Mouse (Mus musculus) embryonic facial prominence, embryonic 10.5 days (tissue): ENCODE results near the gene Trabd2b. TPM values are rescaled to one million over a fixed set of nuclear protein-coding genes. Genes with fewer than 3 reads are reported as not detected.
A peak's percentile ranks its signal among the peaks of the same experiment; 100 is the strongest.

Experiments
- DNase-seq: peaks from one replicate; pipeline ENCODE4 v3.0.0-alpha.2; 2017; ENCODE audit warnings: low spot score
- H3K27ac ChIP-seq: fragments of 300-500 bp; sonication (generic); replicated peaks from 2 replicates; pipeline ENCODE4 v1.5.1; 2016; ENCODE audit warnings: mild to moderate bottlenecking
- H3K27me3 ChIP-seq: fragments of 300-500 bp; sonication (generic); replicated peaks from 2 replicates; pipeline ENCODE4 v1.6.1; 2016; ENCODE audit warnings: low read depth, mild to moderate bottlenecking; ENCODE audit not compliant: poor library complexity, severe bottlenecking
- H3K36me3 ChIP-seq: fragments of 300-500 bp; sonication (generic); replicated peaks from 2 replicates; pipeline ENCODE4 v1.6.1; 2016; ENCODE audit warnings: mild to moderate bottlenecking, moderate library complexity
- H3K4me1 ChIP-seq: fragments of 300-500 bp; sonication (generic); 2 replicates; pipeline ENCODE4 v1.6.1; 2016
- H3K4me3 ChIP-seq: fragments of 300-500 bp; sonication (generic); 2 replicates; pipeline ENCODE4 v1.5.1; 2016; ENCODE audit warnings: mild to moderate bottlenecking, moderate library complexity
- H3K9me3 ChIP-seq: fragments of 300-500 bp; sonication (generic); 2 replicates; pipeline ENCODE4 v1.6.1; 2016; ENCODE audit warnings: mild to moderate bottlenecking
- WGBS: fragments of 180-500 bp; shearing (Covaris S2); methylation state at CpG from one replicate; pipeline ENCODE4 v1.1.7; 2016; 5-methylcytosine and 5-hydroxymethylcytosine counted together
- polyA plus RNA-seq: library from polyadenylated mRNA; unstranded; fragments of >200 nt; fragmentation: Nextera tagmentation; extraction: Ambion mirVana; gene quantifications from 2 replicates; pipeline ENCODE4 v1.2.1, GENCODE M21; 2016

Trabd2b gene
- polyA plus RNA-seq, 1 experiment from 2014 or later = 0.81 TPM

DNA sequence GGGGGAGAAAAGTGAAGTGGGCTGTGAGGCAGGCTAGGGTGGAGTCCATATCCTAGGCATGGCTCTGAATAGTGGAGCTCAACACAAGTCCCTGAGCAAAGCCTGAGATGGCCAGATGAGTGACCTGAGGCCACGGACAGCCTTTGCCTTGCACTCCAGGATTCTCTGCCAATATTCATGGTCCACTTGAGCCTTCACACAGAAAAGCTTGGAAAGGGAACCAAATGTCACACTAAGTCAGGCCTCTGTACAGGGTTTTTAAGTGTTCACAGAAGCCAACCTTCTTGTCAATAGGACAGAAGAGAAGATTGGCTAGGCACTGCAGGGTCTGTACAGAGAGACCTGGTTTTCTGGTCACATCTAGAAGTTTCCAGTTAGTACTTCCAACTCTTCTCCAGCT is 134.7 kb downstream of the Trabd2b start:
- Histone ChIP-seq H3K27me3 (no peaks in the 10 kb centered on the region), H3K36me3 (no peaks in the 10 kb centered on the region), H3K4me3 (no peak overlapping the region), H3K9me3 (no peaks in the 10 kb centered on the region), H3K4me1 (peaks cover 16% of the 10 kb centered on the region), H3K27ac (no peak overlapping the region)
- DNase-seq = no peak
- 91% methylated on average over 1 of the region's 1 CpGs for WGBS

DNA sequence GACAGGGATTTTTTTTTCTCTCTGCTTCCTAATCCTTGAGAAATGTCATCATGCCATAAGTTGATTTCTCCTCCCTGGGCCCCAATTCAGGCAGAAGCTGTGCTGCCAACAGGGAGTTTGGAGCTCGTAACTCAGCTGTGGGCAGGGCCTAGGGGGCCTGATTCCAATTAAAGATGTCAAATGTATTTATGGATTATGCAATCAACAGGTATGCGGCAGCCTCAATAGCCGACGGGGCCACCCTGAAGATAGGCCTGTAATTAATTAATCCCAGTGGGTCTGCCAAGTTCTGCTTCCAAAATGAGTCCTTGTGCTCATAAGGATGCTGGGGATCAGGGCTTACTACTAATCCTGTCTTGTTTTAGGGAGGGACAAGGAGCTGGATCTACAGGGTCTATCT is 135.6 kb downstream of the Trabd2b start:
- 45% methylated on average over 4 of the region's 4 CpGs for WGBS
- no peak overlapping the region for H3K4me3 ChIP-seq
- H3K27ac ChIP-seq = no peak overlapping the region
- no peaks in the 10 kb centered on the region for H3K27me3 ChIP-seq
- peak; percentile 23 for DNase-seq
- H3K9me3 ChIP-seq = no peaks in the 10 kb centered on the region
- peaks cover 16% of the 10 kb centered on the region for H3K4me1 ChIP-seq
- no peaks in the 10 kb centered on the region for H3K36me3 ChIP-seq

DNA sequence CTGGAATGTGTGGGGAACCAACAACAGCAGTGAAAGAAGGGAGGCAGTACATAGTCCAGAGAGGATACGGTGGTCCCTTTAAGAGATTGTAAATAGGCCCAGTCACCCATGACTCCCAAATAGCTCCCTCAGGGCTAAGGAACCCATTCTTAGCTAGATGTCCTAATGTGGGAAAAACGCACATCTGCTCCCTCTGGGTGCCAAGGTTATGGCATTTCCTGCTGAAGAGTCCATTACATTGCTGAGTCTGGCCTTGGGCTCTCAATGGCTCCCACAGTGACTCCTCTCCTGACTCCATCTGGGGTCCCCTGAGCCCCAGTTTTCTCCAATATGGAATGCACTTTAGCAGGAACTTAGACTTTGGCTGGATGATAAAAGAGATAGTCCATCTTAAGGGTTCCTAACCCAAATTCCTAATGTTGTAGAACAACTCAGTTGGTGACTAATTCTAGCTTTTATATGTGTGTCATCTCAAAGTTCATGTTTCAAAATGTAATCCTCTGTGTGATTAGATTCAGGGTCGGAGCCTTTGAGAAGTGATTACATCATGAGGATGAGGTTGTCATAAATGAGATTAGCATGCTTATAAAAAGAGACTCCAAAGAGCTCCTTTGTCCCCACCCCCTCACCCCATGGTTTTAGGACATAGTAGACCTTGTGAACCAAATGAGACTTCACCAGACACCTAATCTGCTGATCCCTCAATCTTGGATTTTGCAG is 139.1 kb downstream of the Trabd2b start:
- no peak overlapping the region for H3K27ac ChIP-seq
- 74% methylated on average over 3 of the region's 3 CpGs for WGBS
- H3K27me3 ChIP-seq = no peaks in the 10 kb centered on the region
- DNase-seq = no peak
- H3K4me1 ChIP-seq = peaks cover 13% of the 10 kb centered on the region
- no peaks in the 10 kb centered on the region for H3K9me3 ChIP-seq
- H3K36me3 ChIP-seq = no peaks in the 10 kb centered on the region
- no peak overlapping the region for H3K4me3 ChIP-seq

DNA sequence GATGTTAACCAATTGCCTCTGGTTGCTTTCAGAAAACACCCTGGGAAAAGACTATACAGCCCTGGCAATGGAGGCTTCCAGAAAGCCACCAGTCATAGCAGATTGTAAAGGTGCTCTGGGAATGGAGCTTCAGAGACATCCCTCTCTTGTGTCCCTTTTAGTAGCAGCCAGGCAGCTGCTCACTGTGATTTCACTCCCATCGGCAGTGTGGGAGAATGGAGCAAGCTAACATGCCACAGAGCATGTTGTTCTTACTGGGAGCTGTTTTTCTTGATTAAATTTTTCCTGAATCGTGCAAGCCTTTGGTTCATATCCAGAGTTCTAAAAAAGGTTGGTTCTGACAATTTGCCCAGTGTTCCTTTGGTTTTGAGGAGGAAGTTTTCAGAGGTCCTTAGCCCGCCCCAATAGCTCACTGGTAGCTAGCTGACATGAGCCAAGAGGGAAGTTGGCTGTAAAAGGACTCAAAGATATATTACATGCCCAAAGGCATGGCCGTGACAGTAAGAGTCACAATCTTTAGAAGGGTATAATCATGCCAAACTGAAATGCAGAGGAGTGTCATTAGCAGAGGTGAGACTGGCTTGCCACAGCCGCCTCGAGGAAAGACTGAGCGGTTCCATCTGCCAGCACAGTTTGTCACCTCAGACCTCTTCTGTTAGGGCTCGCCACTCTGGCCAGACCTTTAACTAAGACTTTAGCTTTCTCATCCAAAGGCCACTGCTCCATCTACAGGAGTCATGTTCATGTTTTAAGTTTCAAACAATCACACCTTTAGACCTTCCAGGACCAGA is 141.3 kb downstream of the Trabd2b start:
- Histone ChIP-seq H3K27me3 (no peaks in the 10 kb centered on the region), H3K4me3 (no peak overlapping the region), H3K4me1 (peaks cover 12% of the 10 kb centered on the region), H3K36me3 (no peaks in the 10 kb centered on the region), H3K9me3 (no peaks in the 10 kb centered on the region), H3K27ac (no peak overlapping the region)
- no peak for DNase-seq
- 84% methylated on average over 8 of the region's 8 CpGs for WGBS

DNA sequence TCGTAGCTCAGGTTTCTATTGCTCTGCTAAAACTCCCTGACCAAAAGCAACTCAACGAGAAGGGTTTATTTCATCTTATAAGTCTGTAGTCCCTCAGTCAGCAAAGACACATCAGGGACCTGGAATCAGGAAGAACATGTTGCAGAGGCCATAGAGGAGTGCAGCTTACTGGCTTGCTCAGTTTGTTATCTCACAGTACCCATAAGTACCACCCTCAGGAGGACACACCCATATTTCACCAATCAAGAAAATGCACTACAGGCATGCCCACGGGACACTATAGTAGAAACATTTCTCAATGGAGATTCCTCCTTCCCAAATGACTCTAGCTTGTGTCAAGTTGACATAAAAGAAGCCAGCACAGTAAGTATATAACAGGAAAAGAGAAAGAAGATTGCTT is 143.0 kb downstream of the Trabd2b start:
- DNase-seq = no peak
- no peak overlapping the region for H3K4me3 ChIP-seq
- H3K9me3 ChIP-seq = no peaks in the 10 kb centered on the region
- 89% methylated on average over 3 of the region's 3 CpGs for WGBS
- no peaks in the 10 kb centered on the region for H3K36me3 ChIP-seq
- no peak overlapping the region for H3K27ac ChIP-seq
- no peaks in the 10 kb centered on the region for H3K27me3 ChIP-seq
- H3K4me1 ChIP-seq = peaks cover 12% of the 10 kb centered on the region

DNA sequence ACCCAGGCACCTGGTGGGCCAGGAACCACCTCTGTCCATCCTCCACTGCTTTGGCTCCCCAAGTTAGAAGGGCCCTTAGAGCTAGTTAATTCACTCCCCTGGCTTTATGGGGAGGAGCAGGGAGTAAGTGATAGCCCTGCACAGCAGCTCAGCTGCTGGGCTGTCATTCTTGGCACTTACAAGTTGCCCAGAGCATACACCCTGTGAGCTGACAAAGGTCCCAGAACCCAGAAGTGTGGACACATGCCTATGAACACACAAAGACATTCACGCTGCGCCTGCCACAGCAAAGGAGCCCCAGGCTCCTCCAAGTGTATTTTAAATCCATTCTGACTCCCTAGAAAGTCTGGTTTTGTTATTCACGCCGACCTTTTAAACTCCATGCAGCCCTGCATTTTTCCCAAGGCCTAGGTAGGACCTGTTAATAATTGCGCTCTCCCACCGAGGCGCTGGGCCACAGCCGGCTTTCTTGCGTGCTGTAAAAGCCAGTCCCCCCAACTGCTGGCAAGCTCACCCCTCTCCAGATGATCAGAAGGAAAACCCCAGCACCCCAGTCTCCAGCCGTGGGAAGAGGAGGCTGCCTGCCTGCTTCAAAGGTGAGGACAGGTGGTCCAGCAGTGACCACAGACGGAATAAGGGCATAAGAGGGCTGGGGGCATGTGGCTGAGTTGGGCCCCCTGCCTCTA is 144.1 kb downstream of the Trabd2b start:
- no peak overlapping the region for H3K4me3 ChIP-seq
- no peak for DNase-seq
- no peaks in the 10 kb centered on the region for H3K36me3 ChIP-seq
- no peaks in the 10 kb centered on the region for H3K9me3 ChIP-seq
- WGBS = 55% methylated on average over 11 of the region's 11 CpGs
- peaks cover 12% of the 10 kb centered on the region for H3K4me1 ChIP-seq
- H3K27me3 ChIP-seq = no peaks in the 10 kb centered on the region
- peak overlapping the region; percentile 51; the same call in 1 of the 2 replicates for H3K27ac ChIP-seq

DNA sequence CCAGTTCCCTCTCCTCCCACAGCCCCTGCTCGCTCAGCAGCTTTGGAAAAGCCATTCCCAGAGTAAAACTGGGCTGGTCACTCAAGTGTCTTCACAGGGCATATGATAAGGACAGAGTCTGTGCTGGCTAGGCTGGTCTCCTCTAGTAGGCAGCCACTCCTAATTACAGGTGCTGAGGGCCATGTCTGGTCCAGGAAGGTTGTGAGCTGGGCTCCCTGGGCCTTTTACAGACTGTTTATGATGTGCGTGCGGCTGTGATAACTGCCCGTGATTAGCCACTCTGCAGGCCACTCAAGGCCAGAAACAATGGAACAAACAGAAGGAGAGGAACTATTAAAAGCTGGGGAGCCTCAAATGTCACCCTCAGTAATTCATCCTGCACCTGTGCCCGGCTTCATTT is 150.4 kb downstream of the Trabd2b start:
- WGBS = 89% methylated on average over 5 of the region's 5 CpGs
- H3K36me3 ChIP-seq = no peaks in the 10 kb centered on the region
- H3K27me3 ChIP-seq = no peaks in the 10 kb centered on the region
- peaks cover 33% of the 10 kb centered on the region for H3K4me1 ChIP-seq
- DNase-seq = no peak
- no peaks in the 10 kb centered on the region for H3K9me3 ChIP-seq
- no peak overlapping the region for H3K27ac ChIP-seq
- H3K4me3 ChIP-seq = no peak overlapping the region

DNA sequence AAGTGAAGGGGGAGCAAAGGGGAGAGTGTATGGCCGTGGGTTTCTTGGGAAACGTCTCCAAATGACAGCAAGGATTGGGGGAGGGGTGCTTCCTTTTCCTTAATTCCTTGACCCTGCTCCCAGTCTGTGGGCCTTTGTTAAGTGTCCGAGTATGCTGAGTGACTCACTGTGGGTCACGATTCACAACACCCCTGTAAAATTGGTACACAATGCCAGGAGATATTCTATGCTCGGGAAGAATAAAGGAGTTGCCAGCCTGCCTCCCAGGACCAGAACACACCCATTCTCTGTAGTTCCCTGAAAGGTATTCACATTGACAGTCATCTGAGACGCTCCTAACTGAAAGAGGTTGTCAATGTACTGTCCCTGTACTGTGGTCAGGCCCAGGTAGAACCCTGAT is 151.2 kb downstream of the Trabd2b start:
- Histone ChIP-seq H3K4me1 (peaks cover 33% of the 10 kb centered on the region), H3K27ac (no peak overlapping the region), H3K36me3 (no peaks in the 10 kb centered on the region), H3K27me3 (0 out of 2 replicates have a peak, but pooled peaks cover 5% of the 10 kb centered on the region), H3K4me3 (no peak overlapping the region), H3K9me3 (no peaks in the 10 kb centered on the region)
- no peak for DNase-seq
- 42% methylated on average over 6 of the region's 6 CpGs for WGBS

DNA sequence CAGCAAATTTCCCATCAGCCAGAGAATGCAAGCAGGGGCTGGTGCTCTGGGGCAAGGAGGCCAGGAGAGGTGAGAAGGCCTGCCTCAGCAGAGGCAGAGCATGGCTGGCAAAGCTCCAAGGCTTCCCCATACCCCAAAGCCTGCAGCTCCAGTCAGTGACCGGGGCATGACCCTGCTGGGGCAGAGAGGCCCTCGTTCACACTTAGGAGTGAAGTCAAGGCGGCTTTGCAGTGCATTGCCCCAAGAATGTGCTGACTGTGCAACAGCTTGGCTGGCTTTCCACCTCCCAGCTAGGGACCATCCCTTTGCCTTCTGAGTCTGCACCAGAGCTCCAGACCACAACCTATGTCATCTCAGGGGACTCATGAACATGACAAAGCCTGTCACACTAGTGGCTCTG is 152.0 kb downstream of the Trabd2b start:
- H3K4me1 ChIP-seq = peaks cover 34% of the 10 kb centered on the region
- no peaks in the 10 kb centered on the region for H3K9me3 ChIP-seq
- H3K4me3 ChIP-seq = no peak overlapping the region
- H3K27ac ChIP-seq = no peak overlapping the region
- no peak for DNase-seq
- 45% methylated on average over 3 of the region's 3 CpGs for WGBS
- H3K36me3 ChIP-seq = no peaks in the 10 kb centered on the region
- H3K27me3 ChIP-seq = 0 out of 2 replicates have a peak, but pooled peaks cover 5% of the 10 kb centered on the region

DNA sequence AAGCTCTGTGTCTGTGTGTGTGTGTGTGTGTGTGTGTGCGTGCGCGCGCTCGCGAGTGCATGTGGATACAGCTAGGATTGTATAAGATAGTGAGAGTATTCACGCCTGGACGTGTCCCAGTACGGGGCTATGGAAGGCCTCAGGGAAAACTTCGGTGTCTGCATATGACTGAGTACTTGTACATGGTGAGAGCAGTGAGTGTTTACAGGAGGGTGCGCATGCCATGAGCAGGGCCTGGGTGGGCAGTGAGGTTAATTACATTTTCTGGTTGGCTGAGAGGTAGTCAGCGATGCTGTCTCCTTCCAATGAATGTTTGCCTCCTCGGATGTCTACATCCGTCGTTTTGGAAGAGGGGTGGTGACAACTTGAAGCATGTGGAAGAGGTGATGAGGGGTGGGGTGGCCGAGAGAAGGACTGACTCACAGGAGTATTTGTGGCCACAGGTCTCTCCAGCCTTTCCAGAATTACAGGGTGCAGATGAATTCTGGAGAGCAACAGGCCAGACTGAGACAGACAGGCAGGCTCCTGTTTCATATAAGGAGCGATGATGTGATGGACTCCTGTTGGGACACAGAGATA is 154.2 kb downstream of the Trabd2b start:
- no peak overlapping the region for H3K27ac ChIP-seq
- peaks cover 50% of the 10 kb centered on the region for H3K4me1 ChIP-seq
- no peak overlapping the region for H3K4me3 ChIP-seq
- 87% methylated on average over 17 of the region's 17 CpGs for WGBS
- 0 out of 2 replicates have a peak, but pooled peaks cover 5% of the 10 kb centered on the region for H3K27me3 ChIP-seq
- peak; percentile 15 for DNase-seq
- no peaks in the 10 kb centered on the region for H3K36me3 ChIP-seq
- no peaks in the 10 kb centered on the region for H3K9me3 ChIP-seq

DNA sequence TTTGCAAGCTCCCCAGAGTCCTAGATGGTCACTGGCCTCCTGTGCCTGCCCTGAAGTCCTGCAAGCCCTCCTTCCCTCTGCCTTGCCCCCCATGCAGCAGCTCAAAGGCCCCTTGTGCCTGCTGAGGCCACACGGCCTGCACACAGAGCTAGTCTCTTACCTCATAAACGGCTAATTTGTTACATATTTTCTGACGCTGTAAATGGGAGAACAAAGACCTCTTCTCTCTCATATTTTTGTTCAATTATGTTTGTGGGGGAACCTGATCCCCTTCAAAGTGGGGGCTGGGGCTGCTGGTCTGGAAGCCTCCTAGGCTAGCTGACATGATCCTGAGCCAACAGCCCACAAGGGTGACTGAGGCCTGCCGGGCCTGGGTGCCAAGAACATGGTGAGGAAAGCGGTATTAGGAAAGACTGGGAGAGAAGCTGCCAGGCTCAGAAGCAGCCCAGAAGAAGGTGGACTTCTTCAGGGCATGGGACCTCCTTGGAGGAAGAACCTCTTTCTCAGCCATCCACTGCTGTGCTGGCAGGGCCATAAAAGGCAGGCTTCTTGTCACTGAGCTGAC is 157.7 kb downstream of the Trabd2b start:
- Histone ChIP-seq H3K27me3 (peaks cover 11% of the 10 kb centered on the region; the same call in 1 of the 2 replicates), H3K36me3 (no peaks in the 10 kb centered on the region), H3K4me1 (peaks cover 56% of the 10 kb centered on the region), H3K4me3 (no peak overlapping the region), H3K27ac (peak overlapping the region; percentile 79), H3K9me3 (no peaks in the 10 kb centered on the region)
- DNase-seq = peak; percentile 53
- WGBS = 41% methylated on average over 5 of the region's 5 CpGs

DNA sequence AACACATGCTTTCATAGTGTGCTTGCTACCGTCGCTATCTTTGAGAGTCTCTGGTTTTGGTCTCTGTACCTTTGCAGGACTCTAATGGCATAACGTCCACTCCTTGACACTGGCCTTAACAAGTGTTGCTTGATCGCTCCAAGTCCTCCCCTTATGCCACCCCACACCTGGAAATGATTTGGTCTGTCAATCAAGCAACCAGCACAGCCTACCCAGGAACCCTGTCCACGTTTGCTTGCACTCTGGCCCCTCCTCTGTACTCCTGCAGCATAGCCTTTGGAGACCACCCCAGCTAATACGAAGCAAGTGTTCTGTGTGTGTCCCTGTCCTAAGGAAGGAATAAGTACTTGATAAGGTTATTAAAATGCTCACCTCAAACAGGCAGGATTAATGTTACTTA is 161.1 kb downstream of the Trabd2b start:
- Histone ChIP-seq H3K4me3 (no peak overlapping the region), H3K4me1 (peaks cover 45% of the 10 kb centered on the region), H3K27me3 (peaks cover 11% of the 10 kb centered on the region), H3K36me3 (no peaks in the 10 kb centered on the region), H3K27ac (peak overlapping the region; percentile 71), H3K9me3 (no peaks in the 10 kb centered on the region)
- WGBS = 32% methylated on average over 6 of the region's 6 CpGs
- peak; percentile 85 for DNase-seq
